Mouse (Mus musculus) thymus, adult 2 months (tissue): ENCODE data around the gene Thrb.

Source experiments
- CTCF ChIP-seq: fragments of 200-500 bp; IDR thresholded peaks from 2 replicates; pipeline ENCODE4 v1.5.1; 2012; ENCODE audit warnings: mild to moderate bottlenecking, control low read depth, low read length, moderate library complexity, borderline replicate concordance; ENCODE audit not compliant: control insufficient read depth, poor library complexity, insufficient read depth; ENCODE audit errors: extremely low read depth
- POLR2A ChIP-seq: fragments of 200-500 bp; IDR thresholded peaks from 2 replicates; pipeline ENCODE4 v1.6.1; 2012; ENCODE audit warnings: mild to moderate bottlenecking, low read length, control low read depth, moderate library complexity; ENCODE audit not compliant: control insufficient read depth, poor library complexity, insufficient read depth; ENCODE audit errors: extremely low read depth

GRCm38 (mm10) chr14:17879446-17879845 is 219.4 kb downstream of the Thrb start:
- TF ChIP-seq CTCF (no peak), POLR2A (no peak)
